Mouse (Mus musculus) cerebellum, adult 2 months (tissue): ENCODE measurements at regions not wholly inside any gene's neighbourhood (a gene's known extent, or its start where the extent isn't known, plus 50 kb on each side); places are given as distances from the start of the nearest gene placed in this dataset.
A peak's percentile ranks its signal among the peaks of the same experiment; 100 is the strongest.

Experiments
- DNase-seq, 2 experiments: peaks; one replicate each; pipeline ENCODE4 v3.0.0; 2021
- H3K27ac ChIP-seq: fragments of 200-500 bp; 2 replicates; pipeline ENCODE4 v1.5.1; 2012; ENCODE audit warnings: low read length, control low read depth, inconsistent platforms; ENCODE audit not compliant: insufficient read depth
- H3K27me3 ChIP-seq: fragments of 200-500 bp; 2 replicates; pipeline ENCODE4 v1.6.1; 2012; ENCODE audit warnings: inconsistent platforms, mild to moderate bottlenecking, low read length, moderate library complexity; ENCODE audit not compliant: control insufficient read depth, insufficient read depth
- H3K4me1 ChIP-seq: fragments of 200-500 bp; 2 replicates; pipeline ENCODE4 v1.6.1; 2011; ENCODE audit warnings: low read length; ENCODE audit not compliant: control insufficient read depth, insufficient read depth
- H3K4me3 ChIP-seq: fragments of 200-500 bp; replicated peaks from 2 replicates; pipeline ENCODE3; 2011; ENCODE audit warnings: mild to moderate bottlenecking, low read depth, low read length, control low read depth; ENCODE audit not compliant: insufficient read depth
- CTCF ChIP-seq: fragments of 200-500 bp; IDR thresholded peaks from 2 replicates; pipeline ENCODE4 v1.5.1; 2011; ENCODE audit warnings: low read depth, mild to moderate bottlenecking, control low read depth, low read length, moderate library complexity, borderline replicate concordance; ENCODE audit not compliant: insufficient read depth
- POLR2A ChIP-seq: fragments of 200-500 bp; IDR thresholded peaks from 2 replicates; pipeline ENCODE4 v1.6.1; 2011; ENCODE audit warnings: low read length, control low read depth, borderline replicate concordance; ENCODE audit not compliant: insufficient read depth
- WGBS: fragments of 180-500 bp; shearing (Covaris S2); methylation state at CpG from one replicate; pipeline ENCODE4 v1.1.7; 2018; 5-methylcytosine and 5-hydroxymethylcytosine counted together

GRCm38 (mm10) chr12:32455913-32456312 lies 77.4 kb downstream of the Ccdc71l start:
- Histone ChIP-seq H3K4me1 (no peaks in the 10 kb centered on the region), H3K4me3 (no peak overlapping the region), H3K27me3 (no peaks in the 10 kb centered on the region), H3K27ac (no peak overlapping the region)
- no peak for TF ChIP-seq POLR2A
- no peak for DNase-seq

GRCm38 (mm10) chr12:32456796-32457195 lies 78.3 kb downstream of the Ccdc71l start:
- 82% methylated on average over 4 of the region's 4 CpGs for WGBS
- no peak overlapping the region for H3K4me3 ChIP-seq
- TF ChIP-seq POLR2A: no peak
- no peak for TF ChIP-seq CTCF
- H3K27me3 ChIP-seq: no peaks in the 10 kb centered on the region
- no peak for DNase-seq
- no peak overlapping the region for H3K27ac ChIP-seq
- no peaks in the 10 kb centered on the region for H3K4me1 ChIP-seq

GRCm38 (mm10) chr12:32458386-32458785 lies 79.9 kb downstream of the Ccdc71l start:
- WGBS: 88% methylated on average over 1 of the region's 1 CpGs
- Histone ChIP-seq H3K4me3 (no peak overlapping the region), H3K4me1 (no peaks in the 10 kb centered on the region), H3K27me3 (no peaks in the 10 kb centered on the region), H3K27ac (no peak overlapping the region)
- TF ChIP-seq POLR2A: no peak
- TF ChIP-seq CTCF: no peak
- DNase-seq: no peak

- no peak for DNase-seq
- 65% methylated on average over 4 of the region's 4 CpGs for WGBS
- no peak for TF ChIP-seq POLR2A
- no peak for TF ChIP-seq CTCF
Observed at GRCm38 (mm10) chr12:32460330-32460998, 82.0 kb downstream of the Ccdc71l start.

GRCm38 (mm10) chr12:32465371-32465770 lies 86.9 kb downstream of the Ccdc71l start:
- WGBS: 10% methylated on average over 6 of the region's 6 CpGs
- Histone ChIP-seq H3K27me3 (no peaks in the 10 kb centered on the region), H3K27ac (no peak overlapping the region), H3K4me1 (no peaks in the 10 kb centered on the region), H3K4me3 (no peak overlapping the region)
- TF ChIP-seq POLR2A (no peak), CTCF (no peak)
- peak in 1 of 2 experiments; percentile 2 for DNase-seq

More at GRCm38 (mm10) chr12:32460330-32460998, 82.0 kb downstream of the Ccdc71l start:
- Histone ChIP-seq H3K27ac (no peak overlapping the region), H3K4me3 (no peak overlapping the region), H3K4me1 (no peaks in the 10 kb centered on the region), H3K27me3 (no peaks in the 10 kb centered on the region)

- no peak for DNase-seq
- WGBS: 81% methylated on average over 4 of the region's 4 CpGs
- H3K4me1 ChIP-seq: no peaks in the 10 kb centered on the region
- no peaks in the 10 kb centered on the region for H3K27me3 ChIP-seq
- no peak overlapping the region for H3K4me3 ChIP-seq
- no peak overlapping the region for H3K27ac ChIP-seq
- TF ChIP-seq POLR2A (no peak), CTCF (no peak)
Observed at GRCm38 (mm10) chr12:32469863-32470262, 91.4 kb downstream of the Ccdc71l start.

- Histone ChIP-seq H3K4me3 (no peak overlapping the region), H3K4me1 (no peaks in the 10 kb centered on the region), H3K27me3 (no peaks in the 10 kb centered on the region), H3K27ac (no peak overlapping the region)
- no peak for DNase-seq
- TF ChIP-seq CTCF: no peak
- no peak for TF ChIP-seq POLR2A
- WGBS: 65% methylated on average over 3 of the region's 3 CpGs
Observed at GRCm38 (mm10) chr12:32479451-32479850, 100.9 kb downstream of the Ccdc71l start.

- no peak for DNase-seq
- Histone ChIP-seq H3K4me1 (no peaks in the 10 kb centered on the region), H3K4me3 (no peak overlapping the region), H3K27me3 (no peaks in the 10 kb centered on the region), H3K27ac (no peak overlapping the region)
- TF ChIP-seq CTCF (no peak), POLR2A (no peak)
- 48% methylated on average over 5 of the region's 5 CpGs for WGBS
Observed at GRCm38 (mm10) chr12:32480268-32480667, 101.8 kb downstream of the Ccdc71l start.
